Mouse (Mus musculus): ENCODE measurements at regions not wholly inside any gene's neighbourhood (a gene's known extent, or its start where the extent isn't known, plus 50 kb on each side); places are given as distances from the start of the nearest gene placed in this dataset.

DNA sequence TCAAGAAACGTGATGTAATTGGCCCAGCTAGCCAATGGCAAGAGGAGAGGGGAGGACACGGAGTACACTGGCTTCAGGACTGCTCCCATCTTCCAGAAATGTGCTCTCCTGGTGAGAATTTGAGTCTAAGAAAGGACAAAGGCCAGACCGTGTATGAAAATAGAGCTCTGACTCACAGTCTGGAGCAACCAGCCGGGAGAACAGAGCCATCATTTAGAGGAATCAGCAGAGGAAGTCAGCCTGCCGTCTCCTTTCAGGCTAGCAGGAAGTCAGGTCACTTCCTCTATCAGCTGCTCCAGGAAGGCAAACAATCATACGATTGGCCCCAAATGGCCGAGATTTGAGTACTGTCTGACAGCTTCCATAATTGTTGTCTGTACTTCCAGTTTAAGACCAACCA lies 119.0 kb upstream of the Tmpo start:
- peak; percentile 27 for DNase-seq

DNA sequence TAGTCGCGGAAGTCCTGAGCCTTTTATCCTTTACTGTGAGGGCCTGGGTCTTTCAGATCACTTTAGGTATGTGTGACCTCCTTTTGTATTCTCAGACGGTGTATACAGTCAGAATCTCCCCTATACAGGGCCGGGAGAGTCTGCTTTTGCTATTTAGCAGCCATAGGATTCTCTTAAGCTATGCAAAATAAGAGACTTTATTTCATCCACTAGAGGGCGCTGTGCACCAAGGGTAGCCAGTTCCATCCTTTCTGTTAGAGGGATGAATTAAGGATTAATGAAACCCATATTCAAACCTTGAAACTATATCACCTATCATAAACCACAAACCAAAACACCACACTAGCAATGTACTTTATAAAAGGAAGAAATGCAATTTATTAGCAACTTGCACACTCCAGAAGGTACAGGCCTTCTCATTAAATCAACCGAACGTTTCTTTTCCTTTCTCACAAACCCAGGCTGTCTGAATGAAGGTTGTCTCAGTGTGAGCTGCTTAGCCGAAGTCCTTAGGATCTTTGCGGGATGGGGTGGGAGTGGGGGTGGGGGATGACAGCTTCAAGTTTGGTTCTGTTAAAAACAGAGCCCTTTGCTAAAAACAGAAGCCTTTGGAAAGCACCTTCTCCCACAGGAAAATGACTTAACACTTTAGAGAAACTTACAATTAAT lies 116.8 kb upstream of the Tmpo start:
- peak; percentile 71 for DNase-seq

GRCm38 (mm10) chr10:91295345-91295744 lies 114.2 kb upstream of the Tmpo start:
- no peak for DNase-seq

GRCm38 (mm10) chr10:91293226-91293625 lies 112.1 kb upstream of the Tmpo start:
- no peak for DNase-seq

DNA sequence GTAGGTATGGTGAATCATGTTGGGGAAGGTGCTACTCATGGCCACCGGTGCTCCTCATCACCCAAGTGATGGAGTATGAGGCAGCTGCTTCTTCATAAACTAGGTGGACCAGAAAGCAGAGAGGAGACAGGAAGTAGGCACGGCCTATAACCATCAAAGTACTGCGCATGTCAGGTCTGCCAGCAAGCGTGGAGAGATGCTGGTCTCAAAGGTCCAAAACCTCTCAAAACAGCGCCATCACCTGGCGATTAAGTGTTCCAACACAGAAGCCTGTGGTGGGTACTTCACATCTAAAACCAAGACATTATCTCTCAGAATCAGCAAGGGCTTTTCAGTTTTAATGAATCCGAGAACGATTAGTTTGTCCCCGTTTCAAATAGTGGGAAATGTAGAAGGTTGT lies 103.1 kb upstream of the Tmpo start:
- DNase-seq = no peak

GRCm38 (mm10) chr10:91270955-91271741 lies 90.0 kb upstream of the Tmpo start:
- DNase-seq = peak; percentile 93

DNA sequence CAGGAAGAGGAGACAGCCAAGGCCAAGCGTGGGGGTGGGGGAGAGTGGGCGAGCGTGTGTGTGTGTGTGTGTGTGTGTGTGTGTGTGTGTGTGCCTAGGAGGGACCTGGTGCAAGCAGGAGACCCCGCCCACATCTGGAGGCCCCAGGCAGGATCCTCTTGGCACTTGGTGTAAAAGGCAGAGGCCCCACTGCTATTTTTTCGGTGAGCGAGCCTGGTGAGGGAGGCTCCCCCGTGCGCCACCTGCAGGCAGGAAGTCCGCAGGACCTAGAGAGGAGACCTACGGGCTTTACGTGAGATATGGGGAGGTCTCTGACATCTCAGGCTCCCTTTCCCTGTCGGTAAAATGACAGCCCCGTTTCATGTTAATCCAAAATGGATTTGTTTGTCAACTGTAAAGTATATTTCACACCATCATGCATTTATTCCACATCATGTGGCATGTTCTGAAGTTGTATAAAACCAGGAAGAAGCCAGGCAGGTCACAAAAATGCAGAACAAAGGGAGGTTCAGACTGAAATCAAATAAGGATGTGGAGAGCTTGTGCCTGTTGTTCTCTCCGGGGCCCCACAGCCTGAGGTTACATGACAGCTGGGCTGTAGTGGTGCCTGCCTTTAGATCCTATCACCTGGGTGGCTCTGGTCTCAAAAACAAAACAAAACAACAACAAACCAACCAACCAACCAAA lies 89.3 kb upstream of the Tmpo start:
- peak; percentile 82 for DNase-seq

DNA sequence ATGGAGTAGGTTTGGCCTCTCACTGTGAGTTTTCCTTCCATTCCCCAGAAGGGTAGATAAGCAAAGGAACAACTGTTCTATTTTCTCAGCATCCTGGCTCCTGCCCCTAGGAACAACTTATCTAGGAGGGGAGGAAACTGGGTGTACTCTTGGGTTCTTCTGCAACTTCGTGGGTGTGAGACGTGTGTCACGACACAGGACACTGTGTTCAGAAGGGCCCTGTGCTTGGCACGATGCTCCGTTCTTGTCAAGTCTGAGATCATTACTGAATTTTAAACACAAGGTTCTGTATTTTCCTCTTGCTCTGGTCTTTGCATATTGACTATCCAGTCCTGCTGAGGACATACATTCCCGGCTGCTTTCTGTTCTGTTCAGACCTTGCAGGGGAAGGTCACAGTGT lies 86.8 kb upstream of the Tmpo start:
- DNase-seq = no peak

DNA sequence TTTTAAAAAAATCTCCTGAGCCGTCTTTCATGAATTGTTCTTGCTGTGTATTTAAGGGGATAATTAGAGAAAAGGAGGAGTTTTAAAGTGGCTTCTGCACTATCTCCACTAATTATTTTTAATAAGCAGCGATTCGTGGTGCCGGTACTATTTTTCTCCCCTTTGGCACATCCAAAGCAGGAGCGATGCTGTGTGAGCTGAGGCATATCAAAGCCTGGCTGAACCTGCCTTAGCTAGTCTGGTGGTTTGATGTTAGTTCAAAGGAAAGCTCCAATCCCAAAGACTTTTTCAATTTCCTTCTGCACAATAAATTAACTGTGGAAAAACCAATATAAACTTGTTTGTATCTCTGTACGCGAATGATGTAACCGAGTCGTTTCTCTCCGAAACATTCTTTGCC lies 79.3 kb upstream of the Tmpo start:
- no peak for DNase-seq

- DNase-seq = no peak
Measured at GRCm38 (mm10) chr10:91249681-91250195, 68.6 kb upstream of the Tmpo start.

- no peak for DNase-seq
Measured at GRCm38 (mm10) chr10:91244297-91244696, 63.2 kb upstream of the Tmpo start.

- DNase-seq = no peak
Measured at GRCm38 (mm10) chr10:91242491-91243046, 61.5 kb upstream of the Tmpo start.

GRCm38 (mm10) chr10:91241611-91242005 lies 60.5 kb upstream of the Tmpo start:
- peak; percentile 46 for DNase-seq

DNA sequence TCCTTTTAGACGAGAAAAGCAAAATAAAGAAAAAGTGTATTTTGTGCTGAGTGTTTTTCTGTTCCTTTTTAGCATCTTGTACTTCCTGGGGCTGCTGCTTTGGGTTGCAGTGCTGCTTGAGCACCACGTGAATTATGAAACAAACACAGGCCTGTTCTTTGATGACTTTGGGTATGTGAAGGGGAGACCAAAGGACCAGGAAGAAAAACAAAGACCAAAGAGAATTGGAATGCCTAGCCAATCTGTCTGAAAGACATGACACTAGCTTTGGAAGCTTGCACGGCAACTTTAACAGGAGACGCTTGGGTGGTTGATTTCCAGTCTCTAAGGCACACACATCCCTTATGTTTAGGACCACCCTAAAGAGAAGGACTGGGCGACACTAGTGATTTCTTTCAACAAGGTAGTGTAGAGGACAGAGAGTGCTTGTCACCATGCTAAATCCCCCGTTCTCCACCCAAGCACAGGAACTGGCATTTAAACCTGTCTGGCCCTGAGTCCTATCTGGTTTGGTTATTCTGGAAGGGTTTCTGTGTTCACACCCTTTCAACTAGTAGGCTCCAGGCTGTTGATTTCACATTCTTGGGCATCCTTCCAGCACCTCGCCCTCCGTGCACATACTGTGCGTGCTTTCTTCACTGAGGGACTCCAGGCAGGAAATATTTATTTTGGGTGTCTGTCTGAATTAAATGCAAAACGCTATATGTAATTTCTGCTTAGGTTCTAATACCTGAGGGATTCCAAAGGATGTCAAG lies 59.9 kb upstream of the Tmpo start:
- peak; percentile 85 for DNase-seq

- no peak for DNase-seq
Measured at GRCm38 (mm10) chr10:91240320-91240719, 59.2 kb upstream of the Tmpo start.

- DNase-seq = peak; percentile 73
Measured at GRCm38 (mm10) chr10:91236844-91237243, 55.7 kb upstream of the Tmpo start.

DNA sequence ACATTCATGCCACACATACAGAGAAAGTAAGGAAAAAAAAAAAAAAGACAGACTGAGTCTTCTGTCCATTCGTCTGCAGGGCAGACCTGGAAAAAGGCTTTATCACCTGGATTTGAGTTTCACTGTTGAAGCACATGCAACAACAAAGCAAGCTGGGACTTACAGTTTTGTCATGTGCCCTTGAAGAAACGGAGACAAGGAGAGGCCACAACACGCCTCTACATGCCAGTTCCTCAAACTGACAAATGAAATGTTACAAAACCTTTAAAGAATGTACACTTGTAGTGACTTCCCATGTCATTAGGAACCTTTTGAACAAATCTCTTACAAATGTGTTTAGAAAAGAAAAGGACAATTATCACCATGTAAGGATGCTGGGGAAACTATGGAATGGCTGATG lies 53.6 kb upstream of the Tmpo start:
- no peak for DNase-seq
